Mouse (Mus musculus): ENCODE results near the gene Dact2.

The Dact2 gene

GRCm38 (mm10) chr17:14212796-14213195, 8.7 kb upstream of the Dact2 start:
- no peak for DNase-seq (ENCODE audit: low spot score in 2 of 2)

- DNase-seq (ENCODE audit: low spot score in 2 of 2) = no peak
Measured at GRCm38 (mm10) chr17:14207093-14207561, 3.0 kb upstream of the Dact2 start.

- no peak for DNase-seq (ENCODE audit: low spot score in 2 of 2)
Measured at GRCm38 (mm10) chr17:14206062-14206461, 2.0 kb upstream of the Dact2 start.

GRCm38 (mm10) chr17:14205236-14205635, 1.1 kb upstream of the Dact2 start:
- DNase-seq (ENCODE audit: low spot score in 2 of 2) = no peak

- DNase-seq (ENCODE audit: low spot score in 2 of 2) = no peak
Measured at GRCm38 (mm10) chr17:14203121-14203941, 773 bp downstream of the Dact2 start.

- DNase-seq (ENCODE audit: low spot score in 2 of 2) = no peak
Measured at GRCm38 (mm10) chr17:14202291-14203030, 1.6 kb downstream of the Dact2 start.

- no peak for DNase-seq (ENCODE audit: low spot score in 2 of 2)
Measured at GRCm38 (mm10) chr17:14201281-14201787, 2.8 kb downstream of the Dact2 start.

- DNase-seq (ENCODE audit: low spot score in 2 of 2) = no peak
Measured at GRCm38 (mm10) chr17:14200206-14200605, 3.9 kb downstream of the Dact2 start.

GRCm38 (mm10) chr17:14199621-14200020, 4.5 kb downstream of the Dact2 start:
- no peak for DNase-seq (ENCODE audit: low spot score in 2 of 2)

GRCm38 (mm10) chr17:14192924-14193323, 11.2 kb downstream of the Dact2 start:
- no peak for DNase-seq (ENCODE audit: low spot score in 2 of 2)

- no peak for DNase-seq (ENCODE audit: low spot score in 2 of 2)
Measured at GRCm38 (mm10) chr17:14192432-14192831, 11.7 kb downstream of the Dact2 start.

- no peak for DNase-seq (ENCODE audit: low spot score in 2 of 2)
Measured at GRCm38 (mm10) chr17:14188455-14188854, 15.6 kb downstream of the Dact2 start.

- DNase-seq (ENCODE audit: low spot score in 2 of 2) = no peak
Measured at GRCm38 (mm10) chr17:14187096-14187495, 17.0 kb downstream of the Dact2 start.

GRCm38 (mm10) chr17:14186176-14186575, 17.9 kb downstream of the Dact2 start:
- no peak for DNase-seq (ENCODE audit: low spot score in 2 of 2)

- DNase-seq (ENCODE audit: low spot score in 2 of 2) = no peak
Measured at GRCm38 (mm10) chr17:14184192-14184814, 19.8 kb downstream of the Dact2 start.

GRCm38 (mm10) chr17:14183717-14184116, 20.4 kb downstream of the Dact2 start:
- no peak for DNase-seq (ENCODE audit: low spot score in 2 of 2)

- no peak for DNase-seq (ENCODE audit: low spot score in 2 of 2)
Measured at GRCm38 (mm10) chr17:14182860-14183259, 21.2 kb downstream of the Dact2 start.

GRCm38 (mm10) chr17:14178911-14179310, 25.2 kb downstream of the Dact2 start:
- no peak for DNase-seq (ENCODE audit: low spot score in 2 of 2)

GRCm38 (mm10) chr17:14178475-14178874, 25.6 kb downstream of the Dact2 start:
- no peak for DNase-seq (ENCODE audit: low spot score in 2 of 2)

GRCm38 (mm10) chr17:14178049-14178448, 26.1 kb downstream of the Dact2 start:
- DNase-seq (ENCODE audit: low spot score in 2 of 2) = no peak

GRCm38 (mm10) chr17:14177018-14177417, 27.1 kb downstream of the Dact2 start:
- DNase-seq (ENCODE audit: low spot score in 2 of 2) = no peak

- DNase-seq (ENCODE audit: low spot score in 2 of 2) = no peak
Measured at GRCm38 (mm10) chr17:14175704-14176103, 28.4 kb downstream of the Dact2 start.

All from natural killer cell, adult 2 months (primary cell).